Mouse (Mus musculus) cortical plate, adult 2 months (tissue): ENCODE measurements around the gene Tiam2.

Source experiments
- CTCF ChIP-seq: fragments of 200-500 bp; IDR thresholded peaks from 2 replicates; pipeline ENCODE4 v1.5.1; 2011; ENCODE audit warnings: mild to moderate bottlenecking, control low read depth, low read length; ENCODE audit not compliant: insufficient read depth; ENCODE audit errors: extremely low read depth
- POLR2A ChIP-seq: fragments of 200-500 bp; IDR thresholded peaks from 2 replicates; pipeline ENCODE4 v1.6.1; 2011; ENCODE audit warnings: mild to moderate bottlenecking, low read length, control low read depth; ENCODE audit not compliant: insufficient read depth; ENCODE audit errors: extremely low read depth

DNA sequence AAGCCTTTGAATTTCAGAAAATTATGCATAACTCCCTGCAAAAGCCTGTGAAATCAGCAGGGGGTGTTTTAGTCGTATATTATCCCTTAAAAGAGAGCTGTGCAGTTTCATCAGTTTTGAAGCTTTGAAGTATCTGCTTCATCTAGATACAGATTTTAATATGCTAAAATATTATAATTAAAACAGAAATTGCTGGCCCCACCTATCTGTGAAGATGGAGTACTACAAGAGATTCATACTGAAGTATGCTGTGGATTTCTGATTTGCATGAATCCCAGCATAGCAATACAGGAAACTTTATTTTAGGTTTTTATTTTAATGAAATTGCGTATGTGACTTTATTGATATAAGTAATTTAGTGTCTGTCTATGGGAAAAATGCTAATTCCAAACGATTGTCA is 234.2 kb downstream of the Tiam2 start:
- TF ChIP-seq CTCF (no peak), POLR2A (no peak)
